Mouse (Mus musculus) heart, embryonic 13.5 days (tissue): ENCODE results near the gene Ccdc151. TPM values are rescaled to one million over a fixed set of nuclear protein-coding genes. Genes with fewer than 3 reads are reported as not detected.

ENCODE experiments used
- ATAC-seq: fragments of 200-750 bp; cut with Nextera tagmentation; 2 replicates; pipeline ENCODE4 v1.8.0; 2017; ENCODE audit warnings: moderate TSS enrichment; ENCODE audit not compliant: insufficient number of reproducible peaks, low FRiP score, low TSS enrichment; ENCODE audit errors: extremely low read depth
- H3K27ac ChIP-seq: fragments of 300-500 bp; sonication (generic); replicated peaks from 2 replicates; pipeline ENCODE4 v1.5.1; 2015; ENCODE audit warnings: moderate library complexity, mild to moderate bottlenecking, inconsistent platforms
- H3K27me3 ChIP-seq: fragments of 300-500 bp; sonication (generic); replicated peaks from 2 replicates; pipeline ENCODE4 v1.6.1; 2015; ENCODE audit warnings: mild to moderate bottlenecking, inconsistent platforms
- H3K36me3 ChIP-seq: fragments of 300-500 bp; sonication (generic); 2 replicates; pipeline ENCODE4 v1.6.1; 2015; ENCODE audit warnings: mild to moderate bottlenecking, inconsistent platforms
- H3K4me1 ChIP-seq: fragments of 300-500 bp; sonication (generic); 2 replicates; pipeline ENCODE4 v1.6.1; 2015; ENCODE audit warnings: inconsistent platforms
- H3K4me2 ChIP-seq: fragments of 300-500 bp; sonication (generic); 2 replicates; pipeline ENCODE4 v1.6.1; 2015; ENCODE audit warnings: inconsistent platforms, mild to moderate bottlenecking, moderate library complexity
- H3K4me3 ChIP-seq: fragments of 300-500 bp; sonication (generic); 2 replicates; pipeline ENCODE4 v1.5.1; 2015; ENCODE audit warnings: moderate library complexity, mild to moderate bottlenecking, inconsistent platforms
- H3K9ac ChIP-seq: fragments of 300-500 bp; sonication (generic); 2 replicates; pipeline ENCODE4 v1.6.1; 2015; ENCODE audit warnings: inconsistent platforms, mild to moderate bottlenecking, moderate library complexity
- H3K9me3 ChIP-seq: fragments of 300-500 bp; sonication (generic); 2 replicates; pipeline ENCODE4 v1.6.1; 2016; ENCODE audit warnings: inconsistent platforms
- WGBS: fragments of 180-500 bp; shearing (Covaris S2); methylation state at CpG from one replicate; pipeline ENCODE4 v1.1.7; 2015; ENCODE audit warnings: mixed read lengths; 5-methylcytosine and 5-hydroxymethylcytosine counted together
- polyA plus RNA-seq: library from polyadenylated mRNA; unstranded; fragments of >200 nt; fragmentation: Nextera tagmentation; extraction: Ambion mirVana; gene quantifications from 2 replicates; pipeline ENCODE4 v1.2.1, GENCODE M21; 2015

Ccdc151 gene
- polyA plus RNA-seq, 1 experiment from 2014 or later = 0.36 TPM

DNA sequence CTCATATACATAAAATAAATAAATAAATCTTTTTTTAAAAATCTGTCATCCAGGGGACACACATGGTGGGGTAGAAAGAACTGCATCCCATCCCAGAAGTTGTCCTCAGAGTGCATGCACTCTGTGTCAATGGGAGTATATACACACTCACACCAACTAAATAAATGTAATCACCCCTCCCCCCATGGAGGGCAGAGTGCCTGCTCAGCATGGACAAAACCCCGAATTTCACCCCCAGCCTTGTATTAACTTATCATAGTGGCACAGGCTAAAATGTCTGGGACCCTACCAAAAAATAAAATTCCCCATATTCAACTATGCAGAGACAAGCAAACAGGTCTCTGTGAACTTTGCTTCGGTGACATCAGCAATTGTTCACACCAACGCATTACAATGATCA is 47.8 kb downstream of the Ccdc151 start:
- Histone ChIP-seq H3K9ac (no peak overlapping the region), H3K4me1 (peaks cover 13% of the 10 kb centered on the region), H3K4me2 (peak overlapping the region; percentile 76), H3K9me3 (no peaks in the 10 kb centered on the region), H3K36me3 (peaks cover 24% of the 10 kb centered on the region), H3K4me3 (no peak overlapping the region), H3K27ac (no peak overlapping the region), H3K27me3 (peaks cover 10% of the 10 kb centered on the region)
- ATAC-seq = no peak
- 73% methylated on average over 3 of the region's 3 CpGs for WGBS

DNA sequence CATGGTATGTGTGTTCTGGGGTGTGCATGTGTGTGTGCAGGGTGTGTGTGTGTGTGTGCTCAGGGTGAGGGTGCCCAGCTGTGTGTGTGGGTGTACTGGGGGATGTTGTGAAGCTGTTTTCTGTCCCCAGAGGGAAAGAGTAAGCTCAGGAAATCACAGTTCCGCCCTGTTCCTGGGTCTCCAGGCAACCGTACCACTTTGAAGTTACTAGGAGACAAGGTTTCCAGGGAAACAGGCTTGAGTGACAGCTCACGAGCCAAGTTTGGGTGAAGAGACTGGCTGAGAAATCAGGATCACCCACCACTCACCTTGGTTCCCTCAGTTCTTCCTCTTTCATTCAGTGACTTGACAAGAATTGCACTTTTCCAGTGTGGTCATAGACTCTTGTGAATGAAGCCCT is 48.8 kb downstream of the Ccdc151 start:
- Histone ChIP-seq H3K4me3 (no peak overlapping the region), H3K4me1 (peaks cover 13% of the 10 kb centered on the region), H3K4me2 (no peak overlapping the region), H3K9ac (no peak overlapping the region), H3K27me3 (peaks cover 15% of the 10 kb centered on the region), H3K36me3 (peaks cover 14% of the 10 kb centered on the region), H3K27ac (no peak overlapping the region), H3K9me3 (no peaks in the 10 kb centered on the region)
- ATAC-seq = no peak
- 6% methylated on average over 3 of the region's 3 CpGs for whole genome bisulfite sequencing

DNA sequence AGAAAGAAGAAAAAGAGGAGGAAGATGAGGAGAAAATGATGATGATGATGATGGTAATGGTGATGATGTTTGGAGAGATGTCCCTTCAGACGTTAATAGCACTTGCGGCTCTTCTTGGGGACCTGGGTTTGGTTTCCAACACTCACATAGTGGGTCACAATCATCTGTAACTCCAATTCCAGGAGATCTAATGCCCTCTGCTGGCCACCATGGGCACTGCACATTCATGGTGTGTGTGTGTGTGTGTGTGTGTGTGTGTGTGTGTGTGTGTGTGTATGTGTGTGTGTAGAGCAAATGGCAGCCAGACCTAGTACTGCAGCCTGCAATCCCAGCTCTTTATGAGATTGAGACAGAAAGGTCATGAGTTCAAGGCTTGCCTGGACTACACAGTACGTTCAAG is 50.5 kb downstream of the Ccdc151 start:
- H3K36me3 ChIP-seq = no peaks in the 10 kb centered on the region
- 71% methylated on average over 3 of the region's 3 CpGs for WGBS
- peaks cover 31% of the 10 kb centered on the region for H3K27me3 ChIP-seq
- no peak overlapping the region for H3K4me3 ChIP-seq
- no peak overlapping the region for H3K4me2 ChIP-seq
- peaks cover 21% of the 10 kb centered on the region for H3K4me1 ChIP-seq
- no peak overlapping the region for H3K9ac ChIP-seq
- H3K27ac ChIP-seq = no peak overlapping the region
- no peaks in the 10 kb centered on the region for H3K9me3 ChIP-seq
- no peak for ATAC-seq

DNA sequence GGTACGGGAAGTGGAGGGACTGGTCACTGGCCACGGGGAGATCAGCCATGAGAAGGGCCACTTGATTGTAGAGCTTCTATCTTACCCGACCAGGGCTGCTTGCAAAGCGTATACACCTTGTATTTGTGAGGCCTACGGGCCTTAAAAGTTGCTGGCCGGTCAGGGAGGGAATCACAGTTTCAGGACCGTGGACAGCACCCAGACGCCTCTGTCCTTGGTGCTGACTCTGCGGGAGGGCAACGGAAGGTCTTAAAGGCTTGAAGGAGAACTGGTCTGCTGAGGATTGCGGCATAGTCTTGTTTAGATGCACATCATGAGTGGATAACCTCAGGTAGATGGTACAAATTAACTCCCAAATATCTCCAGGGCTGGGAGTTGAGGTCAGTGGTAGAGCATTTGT is 52.1 kb downstream of the Ccdc151 start:
- no peak for ATAC-seq
- Histone ChIP-seq H3K27me3 (peaks cover 48% of the 10 kb centered on the region), H3K27ac (no peak overlapping the region), H3K4me3 (no peak overlapping the region), H3K9ac (no peak overlapping the region), H3K9me3 (no peaks in the 10 kb centered on the region), H3K4me1 (peaks cover 16% of the 10 kb centered on the region; the same call in 1 of the 2 replicates), H3K4me2 (no peak overlapping the region), H3K36me3 (no peaks in the 10 kb centered on the region)
- WGBS = 15% methylated on average over 11 of the region's 11 CpGs

DNA sequence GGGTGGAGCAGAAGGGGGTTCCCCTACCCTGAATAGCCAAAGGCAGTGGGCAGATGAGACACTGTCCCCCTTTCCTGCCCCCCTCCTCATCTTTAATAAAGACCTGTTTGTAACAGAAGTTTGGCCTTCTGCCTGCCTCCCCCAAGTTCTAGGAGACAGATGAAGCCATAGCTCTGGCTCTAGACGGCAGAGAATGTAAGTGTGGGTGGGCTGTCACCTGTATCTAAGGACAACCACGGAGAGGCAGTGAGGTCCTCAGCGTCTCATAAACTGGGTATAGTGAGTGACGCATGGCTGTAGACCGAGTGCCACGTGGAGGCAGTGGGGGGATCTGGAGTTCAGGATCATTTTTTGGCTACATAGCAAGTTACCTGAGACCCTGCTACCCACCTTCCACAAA is 53.6 kb downstream of the Ccdc151 start:
- 63% methylated on average over 6 of the region's 6 CpGs for WGBS
- no peak overlapping the region for H3K27ac ChIP-seq
- no peak overlapping the region for H3K4me2 ChIP-seq
- ATAC-seq = no peak
- no peak overlapping the region for H3K9ac ChIP-seq
- no peaks in the 10 kb centered on the region for H3K36me3 ChIP-seq
- H3K27me3 ChIP-seq = peaks cover 62% of the 10 kb centered on the region
- H3K4me1 ChIP-seq = peaks cover 13% of the 10 kb centered on the region
- H3K9me3 ChIP-seq = no peaks in the 10 kb centered on the region
- no peak overlapping the region for H3K4me3 ChIP-seq

DNA sequence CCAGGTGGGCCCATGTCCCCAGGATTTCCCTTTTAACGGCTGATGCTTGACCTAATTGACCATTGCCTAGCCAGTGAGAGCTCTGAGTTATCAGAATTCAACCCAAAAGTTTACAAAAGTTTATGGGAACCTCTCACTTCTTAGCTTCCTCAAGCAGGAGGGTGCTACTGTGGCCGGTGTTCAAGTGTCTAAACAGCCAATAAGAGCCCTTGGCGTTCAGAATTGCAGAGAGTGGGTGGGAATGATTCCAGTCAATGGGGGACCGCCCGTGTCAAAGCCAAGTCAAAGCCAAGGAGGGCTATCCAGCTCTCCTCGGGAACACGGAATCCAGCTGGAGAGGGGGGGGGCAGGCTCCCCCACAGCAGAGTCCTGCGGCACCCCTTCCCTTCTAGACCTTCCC is 54.3 kb downstream of the Ccdc151 start:
- Histone ChIP-seq H3K4me1 (peaks cover 13% of the 10 kb centered on the region), H3K27ac (no peak overlapping the region), H3K36me3 (no peaks in the 10 kb centered on the region), H3K9ac (no peak overlapping the region), H3K27me3 (peaks cover 68% of the 10 kb centered on the region), H3K4me3 (no peak overlapping the region), H3K4me2 (0 out of 2 replicates have a peak overlapping the region, but pooled peaks have one; percentile 37), H3K9me3 (no peaks in the 10 kb centered on the region)
- 48% methylated on average over 8 of the region's 8 CpGs for whole genome bisulfite sequencing
- ATAC-seq = no peak

DNA sequence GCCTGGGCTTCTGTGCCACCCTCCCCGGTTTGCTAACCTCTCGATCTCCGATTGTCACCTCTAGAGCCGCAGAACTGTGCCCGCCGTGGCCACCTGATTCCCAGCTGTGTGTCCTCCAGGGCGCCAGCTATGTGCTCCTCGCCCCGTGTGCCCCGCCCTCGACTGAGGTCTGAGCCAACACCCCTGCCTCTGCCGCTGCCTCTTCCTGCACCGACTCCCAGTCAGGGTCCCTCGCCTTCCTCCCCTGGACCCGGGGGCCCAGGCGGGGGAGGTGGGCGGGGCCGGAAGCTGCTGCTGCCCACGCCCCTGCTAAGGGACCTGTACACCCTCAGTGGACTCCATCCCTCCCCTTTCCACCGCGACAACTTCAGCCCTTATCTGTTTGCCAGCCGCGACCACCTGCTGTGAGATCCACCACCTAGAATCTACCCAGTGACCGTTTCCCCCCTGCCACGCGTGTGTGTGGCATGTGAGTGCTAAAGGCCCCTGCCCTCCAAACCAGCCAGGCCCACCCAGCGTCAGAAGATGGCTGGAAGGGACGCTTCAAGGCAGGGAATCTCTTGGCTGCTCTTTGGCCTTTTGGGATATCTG is 54.8 kb downstream of the Ccdc151 start:
- no peaks in the 10 kb centered on the region for H3K36me3 ChIP-seq
- 0 out of 2 replicates have a peak overlapping the region, but pooled peaks have one; percentile 2 for H3K4me3 ChIP-seq
- H3K27me3 ChIP-seq = peaks cover 69% of the 10 kb centered on the region
- no peak overlapping the region for H3K9ac ChIP-seq
- peaks cover 13% of the 10 kb centered on the region for H3K4me1 ChIP-seq
- 5% methylated on average over 28 of the region's 28 CpGs for WGBS
- ATAC-seq = no peak
- H3K9me3 ChIP-seq = no peaks in the 10 kb centered on the region
- H3K4me2 ChIP-seq = peak overlapping the region; percentile 37
- H3K27ac ChIP-seq = no peak overlapping the region

DNA sequence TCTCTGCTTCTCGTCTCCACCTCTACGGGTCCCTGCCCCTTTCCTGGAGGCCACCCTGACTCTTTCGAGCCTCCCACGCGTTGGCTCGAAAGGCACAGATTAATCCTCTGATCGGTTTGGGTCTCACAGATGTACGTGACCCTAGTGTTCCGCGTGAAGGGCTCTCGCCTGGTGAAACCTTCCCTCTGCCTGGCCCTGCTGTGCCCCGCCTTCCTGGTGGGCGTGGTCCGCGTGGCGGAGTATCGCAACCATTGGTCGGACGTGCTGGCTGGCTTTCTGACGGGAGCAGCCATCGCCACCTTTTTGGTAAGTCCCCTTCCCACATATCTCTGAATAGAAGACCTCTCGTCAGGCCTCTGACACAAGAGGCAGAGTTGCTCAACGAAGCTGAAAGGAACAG is 58.2 kb downstream of the Ccdc151 start:
- Histone ChIP-seq H3K9ac (no peak overlapping the region), H3K4me2 (peak overlapping the region; percentile 40; the same call in 1 of the 2 replicates), H3K4me1 (peaks cover 13% of the 10 kb centered on the region), H3K4me3 (peak overlapping the region; percentile 10), H3K36me3 (no peaks in the 10 kb centered on the region), H3K27me3 (peaks cover 61% of the 10 kb centered on the region), H3K27ac (no peak overlapping the region), H3K9me3 (no peaks in the 10 kb centered on the region)
- WGBS = 11% methylated on average over 23 of the region's 23 CpGs
- ATAC-seq = no peak

DNA sequence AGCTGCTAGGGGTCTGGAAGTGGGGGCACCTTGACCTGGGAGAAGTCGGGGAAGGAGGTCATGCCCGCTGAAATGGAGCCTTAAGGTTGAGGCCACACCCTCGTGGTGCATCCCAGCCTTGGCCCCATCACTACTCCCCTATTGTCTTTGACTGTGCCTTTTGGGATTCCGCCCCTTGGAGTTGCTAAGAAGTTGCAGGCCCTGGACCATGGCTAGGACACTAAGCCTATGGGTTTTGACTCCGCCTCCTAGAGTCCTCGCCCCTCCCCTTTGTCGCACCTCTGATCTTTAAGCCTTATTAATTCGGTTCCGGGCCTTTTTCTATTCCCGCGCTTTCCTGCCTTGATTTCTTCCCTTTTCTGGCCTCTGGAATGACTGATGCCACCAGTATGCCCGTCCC is 58.8 kb downstream of the Ccdc151 start:
- no peak overlapping the region for H3K4me3 ChIP-seq
- no peaks in the 10 kb centered on the region for H3K9me3 ChIP-seq
- 35% methylated on average over 12 of the region's 12 CpGs for WGBS
- H3K4me2 ChIP-seq = 0 out of 2 replicates have a peak overlapping the region, but pooled peaks have one; percentile 40
- no peak for ATAC-seq
- no peaks in the 10 kb centered on the region for H3K36me3 ChIP-seq
- H3K9ac ChIP-seq = no peak overlapping the region
- no peak overlapping the region for H3K27ac ChIP-seq
- H3K27me3 ChIP-seq = peaks cover 54% of the 10 kb centered on the region
- H3K4me1 ChIP-seq = peaks cover 13% of the 10 kb centered on the region

DNA sequence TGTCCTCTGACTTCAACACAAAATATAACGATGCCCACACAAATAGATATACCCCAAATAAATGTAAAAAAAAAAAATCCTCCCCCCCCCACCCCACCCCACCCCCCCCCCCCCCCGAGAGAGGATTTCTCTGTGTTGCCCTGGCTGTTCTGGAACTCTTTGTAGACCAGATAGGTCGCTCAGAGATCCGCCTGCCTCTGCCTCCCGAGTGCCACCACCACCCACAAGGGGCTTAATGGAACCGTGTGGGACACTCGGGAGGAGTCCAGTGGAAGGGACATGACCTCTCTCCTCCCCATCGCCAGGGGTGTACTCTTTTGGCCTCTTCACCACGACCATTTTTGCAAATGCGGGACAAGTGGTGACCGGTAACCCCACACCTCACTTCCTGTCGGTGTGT is 59.4 kb downstream of the Ccdc151 start:
- H3K9me3 ChIP-seq = no peaks in the 10 kb centered on the region
- H3K4me2 ChIP-seq = no peak overlapping the region
- H3K36me3 ChIP-seq = no peaks in the 10 kb centered on the region
- peaks cover 13% of the 10 kb centered on the region for H3K4me1 ChIP-seq
- H3K27me3 ChIP-seq = peaks cover 48% of the 10 kb centered on the region
- H3K9ac ChIP-seq = no peak overlapping the region
- ATAC-seq = no peak
- no peak overlapping the region for H3K27ac ChIP-seq
- H3K4me3 ChIP-seq = no peak overlapping the region
- 62% methylated on average over 11 of the region's 12 CpGs for WGBS
